Mouse (Mus musculus) spleen, adult 2 months (tissue): ENCODE data around the gene Apold1.

Source experiments
- CTCF ChIP-seq: fragments of 200-500 bp; IDR thresholded peaks from 2 replicates; pipeline ENCODE4 v1.5.1; 2011; ENCODE audit warnings: mild to moderate bottlenecking, inconsistent platforms; ENCODE audit not compliant: insufficient read depth, insufficient read length, insufficient replicate concordance; ENCODE audit errors: extremely low read depth
- POLR2A ChIP-seq: fragments of 200-500 bp; IDR thresholded peaks from 2 replicates; pipeline ENCODE4 v1.6.1; 2011; ENCODE audit warnings: low read depth, low read length, inconsistent platforms

DNA sequence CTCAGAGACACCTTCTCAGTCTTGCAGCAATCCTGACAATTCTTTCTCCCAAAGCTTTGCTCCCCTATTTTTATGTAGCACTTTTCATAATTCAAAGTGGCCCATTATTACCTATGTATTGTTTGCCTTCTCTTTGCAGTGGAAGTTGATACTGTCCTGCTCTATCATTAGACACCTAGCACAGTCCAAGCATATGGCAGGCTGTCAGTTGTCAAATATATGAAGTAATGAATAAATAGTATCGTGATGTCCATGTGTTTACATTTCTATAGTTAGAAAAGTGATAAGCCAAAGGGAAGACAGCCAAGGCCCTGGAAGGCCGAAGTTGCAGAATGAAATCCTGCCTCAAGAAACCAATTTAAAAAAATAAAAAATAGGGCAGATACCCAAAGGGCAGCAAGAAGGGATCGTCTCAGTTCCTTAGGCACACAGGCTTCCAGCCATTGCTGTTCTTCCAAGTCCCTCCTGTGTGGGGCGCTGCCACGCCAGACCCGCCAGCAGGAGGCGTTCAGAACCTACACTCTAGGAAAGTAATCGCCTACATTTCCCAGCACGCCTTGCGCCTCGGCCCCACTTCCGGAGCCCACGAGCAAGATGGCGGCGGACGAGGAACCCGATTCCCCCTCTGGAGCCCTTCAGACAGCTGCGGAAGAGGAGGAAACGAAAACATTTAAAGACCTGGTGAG is 29.7 kb downstream of the Apold1 start, which contains the start of gene Ddx47:
- peak; percentile 99 for TF ChIP-seq CTCF
- TF ChIP-seq POLR2A, result no peak; the same call in 1 of the 2 replicates
